ENCODE assay signal across 14 mouse cellular contexts in genomic region chr7:116462114-116462513, GRCm38 (mm10). TPM values are rescaled to one million over a fixed set of nuclear protein-coding genes. Genes with fewer than 3 reads are reported as not detected.
DNase-seq lines count a peak whose midpoint lies in the region; ATAC-seq and TF ChIP-seq lines count a peak whose summit lies in the region.
"Had no signal": no experiment of that assay in that cellular context is flagged by ENCODE, and none has a peak within 500 bp of the region (broad histone marks: within the 10 kb centered on the region; RNA-seq: fewer than 3 reads in every experiment).

No protein-coding gene starts in this region.

- TF ChIP-seq POLR2A in heart, adult 2 months (IDR thresholded peaks at IDR 0.05; ENCODE audit: insufficient read depth, low read depth, low read length), result no peak

- H3K79me2 ChIP-seq in heart, adult 2 months (replicated peaks; ENCODE audit: control insufficient read depth, insufficient read depth, low read length), result no peaks in the 10 kb centered on the region

- no peak for DNase-seq in heart, adult 2 months
- peak; percentile 53 for DNase-seq in Muller cell, postnatal 12 days (ENCODE audit: inconsistent ontology term)
- DNase-seq in fibroblast of lung, adult 2 months (ENCODE audit: low read depth), result peak; percentile 53
- no peak for DNase-seq in ovary, postnatal 14 days (ENCODE audit: low spot score)
- no peak for DNase-seq in urinary bladder, postnatal 10 days (ENCODE audit: low spot score)
- DNase-seq in cerebellum, adult 8-10 months, result no peak
- DNase-seq: cerebellum, postnatal 10 days; heart, postnatal 36 days; kidney, postnatal 4 days; right cerebral cortex, postnatal 4 days had no signal

- H3K27me3 ChIP-seq in heart, embryonic 14.5 days (ENCODE audit: control insufficient read depth, insufficient read depth, low read length), result no peaks in the 10 kb centered on the region
- no peaks in the 10 kb centered on the region for H3K27me3 ChIP-seq in heart, adult 2 months (ENCODE audit: control insufficient read depth, insufficient read depth, low read length)
- H3K27me3 ChIP-seq: CH12.LX had no signal

- ATAC-seq in heart, embryonic 14.5 days (ENCODE audit: insufficient number of reproducible peaks, insufficient read depth, low FRiP score, low read depth), result no peak
- ATAC-seq in megakaryocyte, adult 5-6 weeks (ENCODE audit: poor library complexity, severe bottlenecking), result peak; percentile 53
- ATAC-seq: intestine, embryonic 16.5 days had no signal

- no peak overlapping the region for H3K4me2 ChIP-seq in heart, embryonic 14.5 days (ENCODE audit: low read length)

- no peaks in the 10 kb centered on the region for H3K9me3 ChIP-seq in heart, embryonic 14.5 days (ENCODE audit: control insufficient read depth, low read length)

- TF ChIP-seq EP300 in heart, adult 2 months (IDR thresholded peaks at IDR 0.05; ENCODE audit: insufficient read depth, low read depth, low read length), result no peak

- 17% methylated on average over 8 of the region's 8 CpGs for whole genome bisulfite sequencing in heart, embryonic 14.5 days
- WGBS in heart, adult 2 months, result 22% methylated on average over 8 of the region's 8 CpGs

- TF ChIP-seq CTCF in heart, adult 2 months (IDR thresholded peaks at IDR 0.05), result no peak

- intact Hi-C loops in heart, adult 2 months (cut with DNase I), result no loop called here

- H3K4me1 ChIP-seq in heart, embryonic 14.5 days (ENCODE audit: control insufficient read depth in 2 of 2, insufficient read depth in 2 of 2, low read length in 2 of 2), result peaks cover 2 to 7% of the 10 kb centered on the region in 2 experiments; a peak in 3 of 4 replicates
- H3K4me1 ChIP-seq in heart, adult 2 months (ENCODE audit: control insufficient read depth, insufficient read depth, low read length), result peaks cover 8% of the 10 kb centered on the region

- peak overlapping the region; percentile 16; the same call in 1 of the 2 replicates for H3K9ac ChIP-seq in heart, embryonic 14.5 days (ENCODE audit: low read length)
- H3K9ac ChIP-seq in heart, adult 2 months (ENCODE audit: low read depth, low read length), result no peak overlapping the region

- H3K4me3 ChIP-seq in heart, embryonic 14.5 days (ENCODE audit: control insufficient read depth in 1 of 2, insufficient read depth in 1 of 2, low read depth in 1 of 2, low read length in 2 of 2), result no peak overlapping the region
- no peak overlapping the region for H3K4me3 ChIP-seq in heart, adult 2 months

- H3K36me3 ChIP-seq in heart, embryonic 14.5 days (ENCODE audit: control insufficient read depth, insufficient read depth, low read length), result no peaks in the 10 kb centered on the region
- H3K36me3 ChIP-seq in heart, adult 2 months (ENCODE audit: control insufficient read depth, insufficient read depth, low read length), result no peaks in the 10 kb centered on the region

- 0 out of 4 replicates have a peak overlapping the region, but pooled peaks of 1 of the 2 experiments have one; percentile 14 for H3K27ac ChIP-seq in heart, embryonic 14.5 days (replicated peaks in 1 of 2; ENCODE audit: control insufficient read depth in 1 of 2, insufficient read depth in 1 of 2, low read depth in 2 of 2, low read length in 2 of 2)
- H3K27ac ChIP-seq in heart, adult 2 months, result no peak overlapping the region

RNA-seq across cellular contexts. Expression of gene Pik3c2a, which starts 18.9 kb away (rescaled TPM):
- 22.1 and 24.2 TPM in 2 replicates for polyA plus RNA-seq in heart, embryonic 14.5 days (2014; fragmentation: Nextera tagmentation; extraction: Ambion mirVana)
- 10 to 100 TPM; 13.4 to 16.3 TPM for total RNA-seq in heart, adult 2 months (2021)
- 2.5 and 5.0 TPM in 2 replicates for polyA plus RNA-seq in heart, adult 2 months (2012; rRNA removed)
- total RNA-seq in megakaryocyte, adult 5-6 weeks (2015), result 48.0 and 63.8 TPM in 2 replicates
- 37.7 and 39.9 TPM in 2 replicates for total RNA-seq in megakaryocyte, adult 5-6 weeks (2017)

RNA-seq across cellular contexts. Expression of gene Nucb2, which starts 42.1 kb away (rescaled TPM):
- 7.2 TPM in 2 replicates for polyA plus RNA-seq in heart, embryonic 14.5 days (2014; fragmentation: Nextera tagmentation; extraction: Ambion mirVana)
- total RNA-seq in heart, adult 2 months (2021), result 1 to 10 TPM; 6.9 to 7.3 TPM
- 1.8 and 2.3 TPM in 2 replicates for polyA plus RNA-seq in heart, adult 2 months (2012; rRNA removed)
- 60.7 and 77.1 TPM in 2 replicates for total RNA-seq in megakaryocyte, adult 5-6 weeks (2015)
- total RNA-seq in megakaryocyte, adult 5-6 weeks (2017), result 74.1 and 81.9 TPM in 2 replicates

Comparison
In these comparisons a context has a peak if more than half of its experiments do, and no peak if none do; other contexts are left out.
1. DNase-seq: peak in Muller cell, postnatal 12 days (single experiment) and fibroblast of lung, adult 2 months (single experiment); none in heart, adult 2 months (0 of 2), ovary, postnatal 14 days (single experiment), urinary bladder, postnatal 10 days (single experiment) and cerebellum, adult 8-10 months (single experiment).
2. RNA of gene Nucb2, which starts 42.1 kb away (total RNA-seq): 60.7 to 81.9 TPM in megakaryocyte, adult 5-6 weeks; 6.9 to 7.3 TPM in heart, adult 2 months; every median in the first group is over 4 times any median in the second.